Mouse (Mus musculus): ENCODE data around the gene Vps25. TPM values are rescaled to one million over a fixed set of nuclear protein-coding genes. Genes with fewer than 3 reads are reported as not detected.

Vps25 gene
- polyA plus RNA-seq, 1 experiment from 2014 or later, result 92.6 TPM

- Histone ChIP-seq H3K4me3 (no peak overlapping the region), H3K4me1 (peaks cover 13% of the 10 kb centered on the region), H3K27ac (no peak overlapping the region), H3K4me2 (no peak overlapping the region), H3K9me3 (replicated peaks) (no peaks in the 10 kb centered on the region), H3K36me3 (ENCODE audit: poor library complexity, severe bottlenecking) (peaks cover 14% of the 10 kb centered on the region), H3K27me3 (peaks cover 13% of the 10 kb centered on the region), H3K9ac (peak overlapping the region; percentile 9)
- 5% methylated on average over 5 of the region's 5 CpGs for WGBS
- ATAC-seq, result no peak
Measured at GRCm38 (mm10) chr11:101282896-101283295, 29.4 kb downstream of the Vps25 start.

GRCm38 (mm10) chr11:101283805-101284204, 30.3 kb downstream of the Vps25 start:
- no peak overlapping the region for H3K9ac ChIP-seq
- H3K9me3 ChIP-seq (replicated peaks), result no peaks in the 10 kb centered on the region
- H3K4me3 ChIP-seq, result no peak overlapping the region
- peaks cover 9% of the 10 kb centered on the region; the same call in 1 of the 2 replicates for H3K4me1 ChIP-seq
- peaks cover 20% of the 10 kb centered on the region for H3K36me3 ChIP-seq (ENCODE audit: poor library complexity, severe bottlenecking)
- no peak for ATAC-seq
- H3K27me3 ChIP-seq, result peaks cover 13% of the 10 kb centered on the region
- WGBS, result 74% methylated on average over 4 of the region's 4 CpGs
- no peak overlapping the region for H3K27ac ChIP-seq
- no peak overlapping the region for H3K4me2 ChIP-seq

- Histone ChIP-seq H3K27ac (no peak overlapping the region), H3K36me3 (ENCODE audit: poor library complexity, severe bottlenecking) (peaks cover 55% of the 10 kb centered on the region), H3K4me3 (no peak overlapping the region), H3K27me3 (no peaks in the 10 kb centered on the region), H3K4me2 (no peak overlapping the region), H3K9me3 (replicated peaks) (no peaks in the 10 kb centered on the region), H3K9ac (no peak overlapping the region), H3K4me1 (0 out of 2 replicates have a peak, but pooled peaks cover 3% of the 10 kb centered on the region)
- ATAC-seq, result no peak
- 89% methylated on average over 9 of the region's 9 CpGs for WGBS
Measured at GRCm38 (mm10) chr11:101287306-101287705, 33.8 kb downstream of the Vps25 start.

GRCm38 (mm10) chr11:101291231-101291630, 37.7 kb downstream of the Vps25 start:
- Histone ChIP-seq H3K4me2 (no peak overlapping the region), H3K36me3 (ENCODE audit: poor library complexity, severe bottlenecking) (peaks cover 90% of the 10 kb centered on the region), H3K27me3 (no peaks in the 10 kb centered on the region), H3K4me3 (no peak overlapping the region), H3K4me1 (no peaks in the 10 kb centered on the region), H3K9me3 (replicated peaks) (no peaks in the 10 kb centered on the region), H3K9ac (no peak overlapping the region), H3K27ac (no peak overlapping the region)
- WGBS, result 99% methylated on average over 8 of the region's 8 CpGs
- no peak for ATAC-seq

GRCm38 (mm10) chr11:101295191-101295590, 41.7 kb downstream of the Vps25 start:
- Histone ChIP-seq H3K9me3 (replicated peaks) (no peaks in the 10 kb centered on the region), H3K4me2 (no peak overlapping the region), H3K36me3 (ENCODE audit: poor library complexity, severe bottlenecking) (peaks cover 82% of the 10 kb centered on the region), H3K9ac (no peak overlapping the region), H3K27ac (no peak overlapping the region), H3K4me1 (peaks cover 6% of the 10 kb centered on the region; the same call in 1 of the 2 replicates), H3K27me3 (no peaks in the 10 kb centered on the region), H3K4me3 (no peak overlapping the region)
- WGBS, result 95% methylated on average over 8 of the region's 8 CpGs
- ATAC-seq, result no peak

GRCm38 (mm10) chr11:101300881-101301280, 47.4 kb downstream of the Vps25 start:
- Histone ChIP-seq H3K36me3 (ENCODE audit: poor library complexity, severe bottlenecking) (peaks cover 25% of the 10 kb centered on the region), H3K27ac (no peak overlapping the region), H3K4me3 (peak overlapping the region; percentile 75), H3K9ac (peak overlapping the region; percentile 89), H3K27me3 (0 out of 2 replicates have a peak, but pooled peaks cover 3% of the 10 kb centered on the region), H3K4me2 (peak overlapping the region; percentile 99), H3K9me3 (replicated peaks) (no peaks in the 10 kb centered on the region), H3K4me1 (peaks cover 24% of the 10 kb centered on the region)
- no peak for ATAC-seq
- 70% methylated on average over 7 of the region's 7 CpGs for WGBS

- H3K4me2 ChIP-seq, result peak overlapping the region; percentile 99
- H3K9ac ChIP-seq, result peak overlapping the region; percentile 89
- peaks cover 20% of the 10 kb centered on the region for H3K36me3 ChIP-seq (ENCODE audit: poor library complexity, severe bottlenecking)
- peaks cover 8% of the 10 kb centered on the region; the same call in 1 of the 2 replicates for H3K27me3 ChIP-seq
- 16% methylated on average over 26 of the region's 26 CpGs for WGBS
- peak overlapping the region; percentile 75 for H3K4me3 ChIP-seq
- no peaks in the 10 kb centered on the region for H3K9me3 ChIP-seq (replicated peaks)
- peaks cover 24% of the 10 kb centered on the region for H3K4me1 ChIP-seq
- H3K27ac ChIP-seq, result peak overlapping the region; percentile 6; the same call in 1 of the 2 replicates
- no peak for ATAC-seq
Measured at GRCm38 (mm10) chr11:101301299-101302003, 47.9 kb downstream of the Vps25 start.

- H3K4me1 ChIP-seq, result peaks cover 24% of the 10 kb centered on the region
- peak within 1 kb of the TSS; percentile 99 for H3K4me2 ChIP-seq
- ATAC-seq, result peak; percentile 95
- peak within 1 kb of the TSS; percentile 6; the same call in 1 of the 2 replicates for H3K27ac ChIP-seq
- no peaks in the 10 kb centered on the region for H3K9me3 ChIP-seq (replicated peaks)
- 7% methylated on average over 39 of the region's 39 CpGs for WGBS
- peaks cover 10% of the 10 kb centered on the region; the same call in 1 of the 2 replicates for H3K27me3 ChIP-seq
- H3K4me3 ChIP-seq, result peak within 1 kb of the TSS; percentile 75
- peak within 1 kb of the TSS; percentile 89 for H3K9ac ChIP-seq
- H3K36me3 ChIP-seq (ENCODE audit: poor library complexity, severe bottlenecking), result peaks cover 16% of the 10 kb centered on the region
Measured at GRCm38 (mm10) chr11:101302004-101302798, 48.7 kb downstream of the Vps25 start, which contains the start of gene Becn1. Gene Becn1 (minus strand): TSS chr11:101302286.

GRCm38 (mm10) chr11:101307744-101308143, 54.2 kb downstream of the Vps25 start:
- peaks cover 10% of the 10 kb centered on the region; the same call in 1 of the 2 replicates for H3K27me3 ChIP-seq

More at GRCm38 (mm10) chr11:101307744-101308143, 54.2 kb downstream of the Vps25 start:
- no peaks in the 10 kb centered on the region for H3K36me3 ChIP-seq (ENCODE audit: poor library complexity, severe bottlenecking)
- no peak overlapping the region for H3K4me2 ChIP-seq
- WGBS, result 48% methylated on average over 5 of the region's 5 CpGs
- H3K9ac ChIP-seq, result no peak overlapping the region
- no peak overlapping the region for H3K27ac ChIP-seq
- no peak overlapping the region for H3K4me3 ChIP-seq
- no peaks in the 10 kb centered on the region for H3K4me1 ChIP-seq
- ATAC-seq, result no peak
- H3K9me3 ChIP-seq (replicated peaks), result no peaks in the 10 kb centered on the region

Other genes starting within 250 kb of the Vps25 start
- 52.9 and 56.3 TPM in 2 replicates for gene Atp6v0a1, start 244.3 kb upstream of the Vps25 start, polyA plus RNA-seq (2015; fragmentation: Nextera tagmentation; extraction: Ambion mirVana)
- gene Naglu, start 183.7 kb upstream of the Vps25 start, polyA plus RNA-seq (2015; fragmentation: Nextera tagmentation; extraction: Ambion mirVana), result 4.8 and 6.5 TPM in 2 replicates
- gene Hsd17b1, start 175.3 kb upstream of the Vps25 start, polyA plus RNA-seq (2015; fragmentation: Nextera tagmentation; extraction: Ambion mirVana), result not detected in 2 replicates
- 45.8 and 48.2 TPM in 2 replicates for gene Coasy, start 171.1 kb upstream of the Vps25 start, polyA plus RNA-seq (2015; fragmentation: Nextera tagmentation; extraction: Ambion mirVana)
- 71.1 and 81.2 TPM in 2 replicates for gene Mlx, start 166.4 kb upstream of the Vps25 start, polyA plus RNA-seq (2015; fragmentation: Nextera tagmentation; extraction: Ambion mirVana)
- gene Psmc3ip, start 158.3 kb upstream of the Vps25 start, polyA plus RNA-seq (2015; fragmentation: Nextera tagmentation; extraction: Ambion mirVana), result 63.3 and 64.1 TPM in 2 replicates
- gene Retreg3, start 133.8 kb upstream of the Vps25 start, polyA plus RNA-seq (2015; fragmentation: Nextera tagmentation; extraction: Ambion mirVana), result 18.6 and 20.8 TPM in 2 replicates
- 108 and 112 TPM in 2 replicates for gene Tubg1, start 133.8 kb upstream of the Vps25 start, polyA plus RNA-seq (2015; fragmentation: Nextera tagmentation; extraction: Ambion mirVana)
- 14.6 and 16.4 TPM in 2 replicates for gene Tubg2, start 97.8 kb upstream of the Vps25 start, polyA plus RNA-seq (2015; fragmentation: Nextera tagmentation; extraction: Ambion mirVana)
- gene Cntnap1, start 83.2 kb upstream of the Vps25 start, polyA plus RNA-seq (2015; fragmentation: Nextera tagmentation; extraction: Ambion mirVana), result 0.36 and 0.42 TPM in 2 replicates
- gene Plekhh3, start 82.4 kb upstream of the Vps25 start, polyA plus RNA-seq (2015; fragmentation: Nextera tagmentation; extraction: Ambion mirVana), result 4.5 and 6.4 TPM in 2 replicates
- 0.10 TPM in 1 of 2 replicates, not detected in the other for gene Ccr10, start 78.3 kb upstream of the Vps25 start, polyA plus RNA-seq (2015; fragmentation: Nextera tagmentation; extraction: Ambion mirVana)
- gene Ezh1, start 27.2 kb upstream of the Vps25 start, polyA plus RNA-seq (2015; fragmentation: Nextera tagmentation; extraction: Ambion mirVana), result 12.1 and 13.8 TPM in 2 replicates
- 43.9 and 55.3 TPM in 2 replicates for gene Ramp2, start 7.7 kb upstream of the Vps25 start, polyA plus RNA-seq (2015; fragmentation: Nextera tagmentation; extraction: Ambion mirVana)
- gene Wnk4, start 6.9 kb downstream of the Vps25 start, polyA plus RNA-seq (2015; fragmentation: Nextera tagmentation; extraction: Ambion mirVana), result 4.4 and 4.5 TPM in 2 replicates
- gene Cntd1, start 25.3 kb downstream of the Vps25 start, polyA plus RNA-seq (2015; fragmentation: Nextera tagmentation; extraction: Ambion mirVana), result 1.2 and 1.9 TPM in 2 replicates
- 190 and 203 TPM in 2 replicates for gene Coa3, start 25.4 kb downstream of the Vps25 start, polyA plus RNA-seq (2015; fragmentation: Nextera tagmentation; extraction: Ambion mirVana)
- 164 and 175 TPM in 2 replicates for gene Becn1, start 48.6 kb downstream of the Vps25 start, polyA plus RNA-seq (2015; fragmentation: Nextera tagmentation; extraction: Ambion mirVana)
- 144 and 145 TPM in 2 replicates for gene Psme3, start 62.5 kb downstream of the Vps25 start, polyA plus RNA-seq (2015; fragmentation: Nextera tagmentation; extraction: Ambion mirVana)
- 1.7 and 2.2 TPM in 2 replicates for gene Aoc2, start 71.4 kb downstream of the Vps25 start, polyA plus RNA-seq (2015; fragmentation: Nextera tagmentation; extraction: Ambion mirVana)
- gene Aoc3, start 76.9 kb downstream of the Vps25 start, polyA plus RNA-seq (2015; fragmentation: Nextera tagmentation; extraction: Ambion mirVana), result not detected in 2 replicates
- not detected in 2 replicates for gene G6pc, start 113.9 kb downstream of the Vps25 start, polyA plus RNA-seq (2015; fragmentation: Nextera tagmentation; extraction: Ambion mirVana)
- 101 and 113 TPM in 2 replicates for gene Aarsd1, start 163.9 kb downstream of the Vps25 start, polyA plus RNA-seq (2015; fragmentation: Nextera tagmentation; extraction: Ambion mirVana)
- 7.6 and 8.0 TPM in 2 replicates for gene Gm27029, start 171.1 kb downstream of the Vps25 start, polyA plus RNA-seq (2015; fragmentation: Nextera tagmentation; extraction: Ambion mirVana)
- 24.2 and 26.3 TPM in 2 replicates for gene Rundc1, start 171.4 kb downstream of the Vps25 start, polyA plus RNA-seq (2015; fragmentation: Nextera tagmentation; extraction: Ambion mirVana)
- 1.2 TPM in 2 replicates for gene Ptges3l, start 171.6 kb downstream of the Vps25 start, polyA plus RNA-seq (2015; fragmentation: Nextera tagmentation; extraction: Ambion mirVana)
- 338 and 387 TPM in 2 replicates for gene Rpl27, start 188.6 kb downstream of the Vps25 start, polyA plus RNA-seq (2015; fragmentation: Nextera tagmentation; extraction: Ambion mirVana)
- 2.3 and 2.5 TPM in 2 replicates for gene Ifi35, start 194.7 kb downstream of the Vps25 start, polyA plus RNA-seq (2015; fragmentation: Nextera tagmentation; extraction: Ambion mirVana)
- 155 and 197 TPM in 2 replicates for gene Rnd2, start 211.3 kb downstream of the Vps25 start, polyA plus RNA-seq (2015; fragmentation: Nextera tagmentation; extraction: Ambion mirVana)
- 61.3 and 67.0 TPM in 2 replicates for gene Vat1, start 212.5 kb downstream of the Vps25 start, polyA plus RNA-seq (2015; fragmentation: Nextera tagmentation; extraction: Ambion mirVana)